Mouse (Mus musculus) CH12.LX (cell line): ENCODE results near the gene E2f3. TPM values are rescaled to one million over a fixed set of nuclear protein-coding genes. Genes with fewer than 3 reads are reported as not detected.

Source experiments
- DNase-seq: peaks from one replicate; pipeline ENCODE4 v3.0.0-alpha.2; 2013; ENCODE audit errors: extremely low read depth
- H3K27ac ChIP-seq: 2 replicates; pipeline ENCODE4 v1.5.1; 2012; ENCODE audit warnings: low read depth, mild to moderate bottlenecking, control low read depth, moderate library complexity; ENCODE audit not compliant: insufficient read depth
- H3K27me3 ChIP-seq: replicated peaks from 2 replicates; pipeline ENCODE3; 2012; ENCODE audit warnings: inconsistent platforms
- H3K36me3 ChIP-seq, 2 experiments: replicated peaks in 1 of 2; 2 replicates each; pipeline versions ENCODE3 to v1.6.1; 2012; ENCODE audit warnings: inconsistent platforms in 1 of 2, low read length in 1 of 2, mild to moderate bottlenecking in 1 of 2, mixed read lengths in 1 of 2, moderate library complexity in 1 of 2; ENCODE audit not compliant: control insufficient read depth in 1 of 2, insufficient read depth in 1 of 2
- H3K4me1 ChIP-seq, 2 experiments: 2 replicates each; pipeline ENCODE4 v1.6.1; 2012; ENCODE audit warnings: inconsistent platforms in 1 of 2, moderate library complexity in 1 of 2; ENCODE audit not compliant: insufficient read depth in 2 of 2, control insufficient read depth in 1 of 2
- H3K4me2 ChIP-seq: 2 replicates; pipeline ENCODE4 v1.6.1; 2012; ENCODE audit warnings: low read depth, mild to moderate bottlenecking, control low read depth; ENCODE audit not compliant: poor library complexity, insufficient read depth, severe bottlenecking
- H3K4me3 ChIP-seq, 3 experiments: fragments of 150-350 bp in 1 of 3; sonication (generic) in 1 of 3; replicated peaks in 1 of 3; 2 replicates each; pipeline versions ENCODE3 to v1.5.1; 2011 to 2012; ENCODE audit warnings: low read depth in 2 of 3, low read length in 2 of 3, mild to moderate bottlenecking in 2 of 3, moderate library complexity in 2 of 3, control low read depth in 1 of 3, improper control_type of control experiment in 1 of 3, inconsistent platforms in 1 of 3, mixed read lengths in 1 of 3; ENCODE audit not compliant: poor library complexity in 1 of 3
- H3K79me2 ChIP-seq: replicated peaks from 2 replicates; pipeline ENCODE4 v1.6.1; 2012; ENCODE audit warnings: mild to moderate bottlenecking, moderate library complexity; ENCODE audit not compliant: control insufficient read depth, poor library complexity, insufficient read depth, severe bottlenecking; ENCODE audit errors: extremely low read depth
- H3K9ac ChIP-seq: 2 replicates; pipeline ENCODE4 v1.6.1; 2012; ENCODE audit warnings: low read depth, mild to moderate bottlenecking, control low read depth, moderate library complexity; ENCODE audit not compliant: insufficient read depth
- H3K9me3 ChIP-seq: replicated peaks from 2 replicates; pipeline ENCODE3; 2012; ENCODE audit warnings: low read length, inconsistent platforms, mixed read lengths
- BHLHE40 ChIP-seq: IDR thresholded peaks from 2 replicates; pipeline ENCODE4 v1.6.1; 2011; ENCODE audit warnings: mild to moderate bottlenecking, low read depth, low read length, improper control_type of control experiment
- CHD2 ChIP-seq: IDR thresholded peaks from 2 replicates; pipeline ENCODE4 v1.6.1; 2011; ENCODE audit warnings: low read length, improper control_type of control experiment
- E2F4 ChIP-seq: IDR thresholded peaks from 2 replicates; pipeline ENCODE4 v1.6.1; 2011; ENCODE audit warnings: low read depth, low read length, improper control_type of control experiment; ENCODE audit not compliant: insufficient replicate concordance
- ELF1 ChIP-seq: IDR thresholded peaks from 2 replicates; pipeline ENCODE4 v1.6.1; 2014; ENCODE audit warnings: low read depth, mild to moderate bottlenecking, inconsistent platforms, low read length, improper control_type of control experiment
- GABPA ChIP-seq: IDR thresholded peaks from 2 replicates; pipeline ENCODE4 v1.6.1; 2012; ENCODE audit warnings: low read depth, low read length, improper control_type of control experiment, inconsistent platforms; ENCODE audit not compliant: insufficient replicate concordance
- HCFC1 ChIP-seq: IDR thresholded peaks from 2 replicates; pipeline ENCODE4 v1.6.1; 2012; ENCODE audit warnings: low read depth, mild to moderate bottlenecking, inconsistent platforms, low read length, improper control_type of control experiment
- JUN ChIP-seq: IDR thresholded peaks from 2 replicates; pipeline ENCODE4 v1.6.1; 2011; ENCODE audit warnings: low read depth, mild to moderate bottlenecking, low read length, improper control_type of control experiment, moderate library complexity; ENCODE audit not compliant: insufficient read depth
- MAFK ChIP-seq: IDR thresholded peaks from 2 replicates; pipeline ENCODE4 v1.6.1; 2011; ENCODE audit warnings: low read length, improper control_type of control experiment; ENCODE audit not compliant: insufficient replicate concordance
- MAX ChIP-seq: IDR thresholded peaks from 2 replicates; pipeline ENCODE4 v1.6.1; 2011; ENCODE audit warnings: low read length, improper control_type of control experiment
- MEF2A ChIP-seq: IDR thresholded peaks from 2 replicates; pipeline ENCODE4 v1.6.1; 2014; ENCODE audit warnings: low read depth, mild to moderate bottlenecking, inconsistent platforms, low read length, improper control_type of control experiment, borderline replicate concordance
- MXI1 ChIP-seq: IDR thresholded peaks from 2 replicates; pipeline ENCODE4 v1.6.1; 2011; ENCODE audit warnings: mild to moderate bottlenecking, low read depth, low read length, improper control_type of control experiment
- NELFE ChIP-seq: IDR thresholded peaks from 2 replicates; pipeline ENCODE4 v1.6.1; 2011; ENCODE audit warnings: low read depth, low read length, improper control_type of control experiment
- NRF1 ChIP-seq: IDR thresholded peaks from 2 replicates; pipeline ENCODE4 v1.6.1; 2014; ENCODE audit warnings: low read depth, mild to moderate bottlenecking, inconsistent platforms, low read length, improper control_type of control experiment, moderate library complexity
- PAX5 ChIP-seq: IDR thresholded peaks from 2 replicates; pipeline ENCODE4 v1.6.1; 2012; ENCODE audit warnings: low read length, inconsistent platforms, mixed read lengths
- POLR2A ChIP-seq: IDR thresholded peaks from 2 replicates; pipeline ENCODE4 v1.6.1; 2011; ENCODE audit warnings: low read depth, mild to moderate bottlenecking, improper control_type of control experiment, low read length
- RCOR1 ChIP-seq: conservative IDR thresholded peaks from 2 replicates; pipeline ENCODE4 v1.6.1; 2012; ENCODE audit warnings: low read depth, mild to moderate bottlenecking, inconsistent platforms, low read length, improper control_type of control experiment
- SIN3A ChIP-seq: IDR thresholded peaks from 2 replicates; pipeline ENCODE4 v1.6.1; 2012; ENCODE audit warnings: low read length, improper control_type of control experiment, inconsistent platforms
- TBP ChIP-seq: conservative IDR thresholded peaks from 2 replicates; pipeline ENCODE4 v1.6.1; 2011; ENCODE audit warnings: low read depth, low read length, improper control_type of control experiment
- TCF12 ChIP-seq: IDR thresholded peaks from 2 replicates; pipeline ENCODE4 v1.6.1; 2014; ENCODE audit warnings: low read depth, mild to moderate bottlenecking, inconsistent platforms, low read length, improper control_type of control experiment
- UBTF ChIP-seq: IDR thresholded peaks from 2 replicates; pipeline ENCODE4 v1.6.1; 2012; ENCODE audit warnings: low read depth, mild to moderate bottlenecking, inconsistent platforms, low read length, improper control_type of control experiment, moderate library complexity
- ZC3H11A ChIP-seq: IDR thresholded peaks from 2 replicates; pipeline ENCODE4 v1.6.1; 2012; ENCODE audit warnings: low read depth, mild to moderate bottlenecking, inconsistent platforms, low read length, improper control_type of control experiment
- ZMIZ1 ChIP-seq: IDR thresholded peaks from 2 replicates; pipeline ENCODE4 v1.6.1; 2012; ENCODE audit warnings: low read depth, mild to moderate bottlenecking, inconsistent platforms, low read length, improper control_type of control experiment
- ZNF384 ChIP-seq: IDR thresholded peaks from 2 replicates; pipeline ENCODE4 v1.6.1; 2012; ENCODE audit warnings: low read depth, low read length, improper control_type of control experiment, inconsistent platforms
- dilution Hi-C: fragments of 300-500 bp; cut with MboI; formaldehyde crosslinking; loops from 2 replicates; pipeline ENCODE4 v1.14.3; 2020; ENCODE audit warnings: low sequenced_read_pairs; ENCODE audit not compliant: extremely low pct_unique_long_range_greater_than_20kb, extremely low pct_ligation_motif_present
- in situ Hi-C: fragments of 300-500 bp; cut with MboI; formaldehyde crosslinking; loops from 3 replicates; pipeline ENCODE4 v1.14.3; 2019; ENCODE audit warnings: low sequenced_read_pairs, low pct_ligation_motif_present, low pct_unique_long_range_greater_than_20kb, mixed read lengths
- polyA plus RNA-seq: library from polyadenylated mRNA; unstranded; fragments of >175 nt; gene quantifications from 2 replicates; pipeline ENCODE4 v1.2.1, GENCODE M21; 2012; ENCODE audit warnings: low read depth; ENCODE audit not compliant: insufficient read length
- total RNA-seq, 2 experiments: library from RNA; depleted of rRNA; stranded (reverse); fragments of 300-350 nt in 1 of 2; fragments of >200 nt in 1 of 2; gene quantifications; 2 replicates each; pipeline ENCODE4 v1.2.3; 2012 to 2014

Gene E2f3
- total and polyA plus RNA-seq, 3 experiments: 7.6 to 20.7 (median 12.9) TPM

- H3K27ac ChIP-seq: no peak overlapping the region
- no peaks in the 10 kb centered on the region for H3K4me1 ChIP-seq
- H3K79me2 ChIP-seq: no peaks in the 10 kb centered on the region
- H3K4me2 ChIP-seq: no peak overlapping the region
- no peak overlapping the region for H3K4me3 ChIP-seq
- H3K9me3 ChIP-seq: no peaks in the 10 kb centered on the region
- no peak overlapping the region for H3K9ac ChIP-seq
- no peak for DNase-seq
- dilution Hi-C loops: no loop called here
- no peaks in the 10 kb centered on the region for H3K27me3 ChIP-seq
- in situ Hi-C loops: no loop called here
- H3K36me3 ChIP-seq: no peaks in the 10 kb centered on the region
- no peak for TF ChIP-seq NELFE
- TF ChIP-seq TBP: no peak
- TF ChIP-seq MAFK: no peak
- no peak for TF ChIP-seq SIN3A
- no peak for TF ChIP-seq ZC3H11A
- TF ChIP-seq TCF12: no peak
- TF ChIP-seq MXI1: no peak
- TF ChIP-seq GABPA: no peak
- no peak for TF ChIP-seq BHLHE40
- no peak for TF ChIP-seq JUN
- TF ChIP-seq NRF1: no peak
- TF ChIP-seq MEF2A: no peak
- TF ChIP-seq ELF1: no peak
- TF ChIP-seq UBTF: no peak
- no peak for TF ChIP-seq HCFC1
Observed at GRCm38 (mm10) chr13:29866780-29867179, 119.1 kb downstream of the E2f3 start.

- no peak overlapping the region for H3K4me2 ChIP-seq
- H3K4me3 ChIP-seq: no peak overlapping the region
- no peak overlapping the region for H3K9ac ChIP-seq
- H3K4me1 ChIP-seq: no peaks in the 10 kb centered on the region
- DNase-seq: no peak
- no peaks in the 10 kb centered on the region for H3K9me3 ChIP-seq
- dilution Hi-C loops (no loop called here), in situ Hi-C loops (no loop called here)
- H3K27ac ChIP-seq: no peak overlapping the region
- no peaks in the 10 kb centered on the region for H3K27me3 ChIP-seq
- no peaks in the 10 kb centered on the region for H3K36me3 ChIP-seq
- no peaks in the 10 kb centered on the region for H3K79me2 ChIP-seq
- TF ChIP-seq MXI1 (no peak), CHD2 (no peak), ZMIZ1 (no peak), NELFE (no peak), PAX5 (no peak), POLR2A (no peak), NRF1 (no peak), SIN3A (no peak), RCOR1 (no peak), E2F4 (no peak), TCF12 (no peak), MAX (no peak), ZNF384 (no peak), TBP (no peak), BHLHE40 (no peak), UBTF (no peak)
- TF ChIP-seq, all 38 proteins: peak for 0
Observed at GRCm38 (mm10) chr13:29864331-29864730, 121.5 kb downstream of the E2f3 start.
